Mouse (Mus musculus) yolk sac, embryonic 10.5 days (tissue): ENCODE measurements around the gene Prm3.
A peak's percentile ranks its signal among the peaks of the same experiment; 100 is the strongest.

ENCODE experiments used
- DNase-seq: peaks from one replicate; pipeline ENCODE4 v3.0.0-alpha.2; 2017; ENCODE audit warnings: low spot score

The Prm3 gene

DNA sequence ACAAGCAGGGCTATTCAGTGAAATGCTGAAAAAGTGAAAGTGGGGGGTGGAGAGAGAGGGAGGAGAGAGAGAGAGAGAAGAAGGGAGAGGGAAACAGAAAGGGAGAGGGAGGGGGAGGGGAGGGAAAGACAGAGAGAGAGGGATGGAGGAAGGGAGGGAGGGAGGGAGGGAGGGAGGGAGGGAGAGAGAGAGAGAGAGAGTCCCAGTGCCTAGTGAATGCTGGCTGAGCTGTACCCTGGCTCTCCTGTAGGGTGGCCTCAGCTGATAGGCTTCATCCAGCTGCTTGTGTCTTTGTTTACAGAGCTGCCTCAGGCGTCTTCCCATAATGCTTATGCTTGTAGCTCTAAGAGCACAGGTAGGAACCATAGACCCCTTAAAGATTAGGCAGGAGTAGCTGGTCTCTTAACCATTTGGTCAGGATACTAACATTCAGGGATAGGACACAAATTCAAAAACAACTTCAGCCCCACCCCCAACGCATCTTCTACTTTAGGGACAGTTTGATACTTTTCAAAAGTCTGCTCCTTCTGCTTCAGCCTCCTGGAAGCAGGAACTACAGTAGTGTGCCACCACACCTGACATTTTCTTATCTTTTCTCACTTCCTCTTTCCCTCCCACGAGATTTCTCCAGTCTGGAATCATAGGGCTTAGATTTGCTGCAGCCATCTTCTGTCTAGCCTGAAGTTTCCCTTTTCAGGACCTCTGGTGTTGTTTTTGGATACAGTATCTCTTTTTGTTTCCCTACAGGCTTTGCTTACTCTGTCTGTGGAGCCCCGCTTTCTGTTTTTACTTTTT lies 20.0 kb downstream of the Prm3 start:
- no peak for DNase-seq

DNA sequence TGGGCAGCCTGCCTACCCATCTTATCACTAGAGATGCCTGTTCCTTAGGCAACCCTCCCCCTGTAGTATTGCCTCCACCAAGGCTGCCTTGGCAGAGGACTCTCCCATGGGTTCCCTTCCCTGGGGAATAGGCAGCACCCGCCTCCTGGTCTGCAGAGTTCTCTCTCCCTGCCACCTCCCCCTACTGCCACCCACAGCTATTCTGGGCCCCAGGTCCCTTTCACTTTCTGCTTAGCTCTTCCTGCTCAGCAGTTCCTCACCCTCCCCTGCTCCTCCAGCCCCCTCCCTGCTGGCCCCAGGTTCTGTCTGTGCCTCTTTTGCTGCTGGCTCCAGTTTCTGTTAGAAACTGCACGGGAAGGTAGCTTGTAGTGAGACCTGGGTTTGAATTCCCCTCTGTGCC lies 21.1 kb downstream of the Prm3 start:
- DNase-seq, result no peak

DNA sequence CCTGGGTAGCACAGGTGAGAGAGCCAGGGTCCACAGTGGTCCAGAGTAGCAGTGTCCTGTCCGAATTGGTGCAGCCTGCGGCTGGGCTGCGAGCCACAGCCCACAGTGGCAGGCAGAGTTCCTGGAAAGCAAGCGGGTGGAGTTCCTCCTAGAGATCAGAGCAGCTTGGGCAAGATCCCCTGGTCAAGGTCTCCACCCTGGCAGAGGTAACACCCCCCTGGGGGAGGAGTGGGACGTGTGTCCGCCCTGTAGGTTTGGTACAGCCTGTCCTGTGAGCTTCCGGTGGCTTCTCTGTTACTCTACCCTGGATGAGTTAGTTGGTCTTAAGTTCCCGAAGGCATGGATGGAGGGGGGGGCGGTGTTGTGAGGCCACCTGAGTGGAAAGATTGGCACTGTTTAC lies 21.9 kb downstream of the Prm3 start:
- no peak for DNase-seq

DNA sequence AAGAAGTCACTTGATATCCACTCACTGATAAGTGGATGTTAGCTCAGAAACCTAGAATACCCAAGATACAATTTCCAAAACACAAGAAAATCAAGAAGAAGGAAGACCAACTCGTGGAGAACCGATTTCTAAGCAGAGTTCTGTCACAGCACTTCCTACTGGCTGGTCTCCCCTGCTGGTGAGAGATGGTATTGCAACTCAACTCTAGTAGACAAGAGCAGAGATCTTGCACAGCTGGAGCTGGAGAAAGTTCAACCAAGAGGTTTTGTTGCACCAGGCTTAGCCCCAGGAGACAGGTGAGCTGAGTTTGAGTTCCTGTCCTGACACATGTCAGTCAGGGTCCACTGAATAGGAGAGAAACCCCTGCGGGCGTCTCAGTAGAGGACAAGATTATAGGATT lies 23.6 kb downstream of the Prm3 start:
- peak; percentile 69 for DNase-seq

DNA sequence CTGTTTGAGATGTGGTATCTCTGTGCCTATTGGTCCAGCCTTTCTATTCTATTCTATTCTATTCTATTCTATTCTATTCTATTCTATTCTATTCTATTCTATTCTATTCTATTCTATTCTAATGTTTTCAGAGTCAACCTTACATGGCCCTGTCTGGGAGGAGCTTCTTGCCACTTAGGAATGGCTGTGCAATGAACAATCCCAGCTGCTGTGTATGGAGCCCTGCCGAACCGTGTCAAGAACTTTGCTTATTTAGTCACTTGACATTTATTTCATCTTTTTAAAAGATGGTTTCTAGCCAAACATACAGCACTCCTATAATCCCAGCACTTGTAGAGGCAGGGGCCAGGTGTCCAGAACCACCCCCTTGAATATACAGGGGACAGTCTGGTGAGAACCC lies 26.4 kb downstream of the Prm3 start:
- no peak for DNase-seq

DNA sequence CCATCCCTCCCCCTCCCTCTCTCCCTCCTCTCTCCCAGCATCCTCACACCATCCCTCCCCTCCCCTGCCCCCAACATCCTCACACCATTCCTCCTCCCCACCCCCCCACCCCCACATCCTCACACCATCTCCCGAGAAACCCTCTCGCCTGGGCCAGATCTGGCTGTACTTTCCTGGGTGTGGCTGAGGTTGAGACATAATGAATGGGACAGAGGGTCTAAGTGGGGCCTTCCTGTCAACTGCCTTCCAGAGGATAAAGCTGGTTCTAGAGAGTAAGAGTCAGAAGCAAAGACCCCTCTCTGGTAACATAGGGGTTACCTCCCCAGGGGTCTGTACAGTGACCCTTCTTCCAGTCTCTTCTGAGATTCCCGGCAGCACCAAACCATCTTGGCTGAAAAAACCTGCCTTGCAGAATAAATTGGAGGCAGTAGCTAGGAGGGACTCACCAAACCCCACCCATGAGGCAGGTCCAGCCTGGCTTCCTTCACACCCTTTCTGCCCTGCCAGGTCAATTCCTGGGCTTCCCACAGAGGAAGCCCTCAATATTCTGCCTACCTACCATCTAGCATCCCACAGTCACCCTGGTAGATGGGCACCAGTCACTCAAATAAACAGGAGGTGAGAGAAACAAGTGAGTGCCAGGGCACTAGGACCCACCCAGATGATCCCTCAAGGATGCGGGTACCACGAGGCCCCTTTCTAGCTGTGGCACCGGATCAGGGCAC lies 27.0 kb downstream of the Prm3 start:
- no peak for DNase-seq

DNA sequence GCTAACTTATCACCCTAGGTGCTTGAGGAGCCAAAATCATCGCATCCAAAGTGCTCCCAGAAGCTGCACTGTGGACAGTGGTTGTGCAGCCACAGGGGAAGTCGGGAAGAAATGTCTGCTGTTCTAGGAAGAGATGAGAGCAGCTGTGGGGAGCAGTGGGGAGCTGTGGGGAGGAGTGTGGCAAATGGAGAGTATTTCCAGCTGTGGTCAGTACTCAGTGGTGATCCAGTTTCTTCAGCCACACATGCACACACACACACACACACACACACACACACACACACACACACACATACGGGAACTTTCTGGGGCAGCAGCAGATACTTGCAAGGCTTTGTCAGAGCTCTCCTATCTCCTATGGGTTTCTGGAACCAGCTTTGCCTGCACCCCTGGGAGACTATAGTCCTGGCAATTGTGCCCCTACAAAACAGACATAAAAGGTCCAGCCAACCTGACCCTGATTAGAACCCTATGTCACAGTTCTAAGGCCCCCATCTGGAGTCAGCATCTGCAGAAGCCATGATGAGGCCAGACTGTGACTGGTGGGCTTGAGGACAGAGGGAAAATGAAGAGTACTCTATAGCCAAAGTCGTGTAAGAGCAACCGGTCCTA lies 28.0 kb downstream of the Prm3 start:
- DNase-seq, result no peak

DNA sequence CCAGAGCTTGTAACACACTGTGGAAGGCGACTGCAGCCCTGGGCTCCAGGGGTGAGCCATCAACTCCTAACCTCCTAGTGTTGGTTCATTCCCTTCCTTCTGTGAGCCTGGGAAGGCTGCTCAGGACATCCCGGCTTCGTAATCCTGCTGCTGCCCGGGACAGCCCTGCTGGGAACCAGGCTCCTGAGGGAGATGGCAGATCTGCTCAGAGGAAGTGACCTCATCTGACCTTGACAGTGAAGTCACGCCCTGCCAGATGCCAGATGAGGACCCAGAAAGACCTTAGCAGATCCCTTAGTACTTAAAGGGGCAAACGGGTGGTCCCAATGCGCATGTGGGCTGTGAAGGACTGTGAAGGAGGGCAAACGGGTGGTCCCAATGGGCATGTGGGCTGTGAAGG lies 29.5 kb downstream of the Prm3 start:
- no peak for DNase-seq

DNA sequence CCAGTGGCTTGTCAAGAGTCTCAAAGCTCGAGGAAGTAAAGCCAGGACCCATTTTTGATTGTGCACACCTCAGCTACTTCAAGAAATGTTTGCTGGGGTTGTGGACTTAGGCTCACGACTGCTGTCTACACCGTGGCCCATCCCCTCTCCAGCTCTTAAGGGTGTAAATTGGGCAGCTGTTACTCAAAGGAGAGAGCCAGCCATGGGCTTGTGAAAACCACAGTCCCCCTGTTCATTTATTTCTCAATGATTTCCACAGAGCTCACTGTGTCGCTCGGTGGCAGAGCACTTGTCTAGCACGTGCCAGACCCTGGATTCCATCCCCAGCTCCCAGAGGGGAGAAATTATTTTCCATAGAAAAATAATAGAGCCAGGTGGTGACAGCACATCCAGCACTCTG lies 34.5 kb downstream of the Prm3 start:
- no peak for DNase-seq

DNA sequence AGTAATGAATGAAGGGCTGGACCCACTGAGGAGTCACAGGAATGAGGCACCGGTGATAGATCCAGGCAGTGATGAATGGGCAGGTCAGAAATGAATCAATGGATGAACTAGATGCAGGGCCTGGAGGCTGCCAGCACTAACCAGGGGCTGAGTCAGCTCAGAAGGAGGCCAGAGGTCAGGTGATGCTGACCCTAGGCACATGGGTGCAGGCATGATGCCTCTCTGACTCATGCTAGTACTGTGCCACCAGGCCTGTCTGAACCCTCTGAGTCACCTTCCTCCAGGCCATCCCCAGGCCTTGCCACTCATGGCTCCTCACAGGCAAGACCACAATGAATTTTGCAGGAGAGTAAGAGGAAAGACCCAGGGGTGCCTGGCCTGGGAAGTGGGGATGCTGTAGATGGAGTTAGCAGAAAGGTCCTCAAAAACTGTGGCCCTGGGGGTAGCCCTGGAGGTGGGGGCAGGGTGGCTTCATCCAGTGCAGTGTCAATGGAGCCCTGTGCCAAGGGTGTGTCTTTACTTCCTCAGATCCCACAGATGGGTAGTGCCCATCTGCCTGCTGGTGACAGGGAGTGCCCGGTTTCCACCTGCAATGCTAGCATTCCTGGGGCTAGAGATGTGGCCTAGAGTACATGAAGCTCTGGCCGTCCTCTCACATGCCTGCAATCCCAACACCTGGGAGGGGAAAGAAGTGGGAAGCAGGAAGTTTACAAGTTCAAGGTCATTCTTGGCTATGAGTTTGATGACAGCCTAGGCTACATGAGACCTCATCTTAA lies 36.0 kb downstream of the Prm3 start:
- DNase-seq, result no peak

DNA sequence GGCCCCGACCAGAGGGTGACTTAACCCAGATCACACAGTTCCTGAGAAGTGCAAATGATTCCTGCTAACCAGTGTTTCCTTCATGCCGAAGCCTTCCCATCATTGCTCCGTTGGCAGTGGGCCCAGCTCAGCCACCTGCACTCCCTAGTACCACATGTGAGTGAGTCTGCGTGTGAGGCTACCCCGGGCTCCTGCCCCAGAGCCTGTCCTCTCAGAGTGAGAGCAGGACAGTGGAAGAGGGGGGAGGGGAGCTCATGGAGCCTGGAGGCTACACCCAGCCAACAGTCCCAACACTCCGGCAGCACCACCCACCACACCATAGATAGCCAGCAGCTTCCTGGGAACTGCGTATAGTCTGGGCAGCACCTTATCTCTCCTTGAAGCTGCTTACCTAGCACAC lies 40.9 kb downstream of the Prm3 start:
- DNase-seq, result peak; percentile 66

DNA sequence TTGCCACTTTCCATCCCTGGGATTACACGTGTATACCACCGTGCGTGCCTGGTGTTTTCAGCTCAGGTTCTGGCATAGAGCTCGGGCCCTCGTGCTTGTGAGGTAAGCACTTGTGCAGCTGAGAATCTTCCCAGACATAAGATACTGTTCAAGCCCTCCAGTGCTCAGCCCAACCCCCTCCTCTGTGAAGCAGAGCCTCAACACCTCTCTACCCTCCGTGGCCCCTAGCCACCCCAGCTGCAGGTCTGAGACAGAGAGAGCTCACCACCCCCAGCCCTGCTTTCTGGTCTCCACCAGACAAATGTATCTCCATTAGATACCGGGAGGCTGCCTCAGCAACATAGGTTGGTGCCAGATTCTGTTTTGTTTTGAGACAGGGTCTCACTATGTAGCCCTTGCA lies 41.5 kb downstream of the Prm3 start:
- DNase-seq, result no peak

DNA sequence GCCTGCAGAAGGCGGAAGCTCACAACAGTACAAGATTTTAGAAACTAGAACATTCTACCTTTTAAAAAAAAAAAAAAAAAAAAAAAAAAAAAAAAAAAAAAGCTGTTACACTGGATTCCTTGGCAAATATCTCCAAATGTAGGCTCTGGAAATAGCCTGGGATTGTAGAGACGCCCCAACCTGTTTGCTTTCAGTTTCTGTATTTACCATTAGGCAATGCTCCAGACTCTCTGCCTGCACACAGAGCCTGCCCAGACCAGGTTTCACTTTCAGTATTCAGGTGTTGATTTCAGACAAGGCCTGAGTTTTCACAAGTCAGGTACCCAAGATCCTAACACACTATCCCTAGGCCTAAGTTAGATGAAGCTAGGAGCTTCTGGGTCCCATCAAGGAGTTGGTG lies 49.6 kb downstream of the Prm3 start:
- DNase-seq, result no peak
